Mouse (Mus musculus) erythroblast, embryonic 14.5 days (primary cell): ENCODE results near the gene Gm12394. TPM values are rescaled to one million over a fixed set of nuclear protein-coding genes. Genes with fewer than 3 reads are reported as not detected.
"Not testable (repeated sequence)": the region's sequence is repeated elsewhere in the genome, so short reads cannot be mapped to it uniquely, and the experiment has no call there.

Source experiments
- H3K27me3 ChIP-seq: 2 replicates; pipeline ENCODE4 v1.6.1; 2012; ENCODE audit warnings: inconsistent platforms; ENCODE audit not compliant: control insufficient read depth
- H3K36me3 ChIP-seq: 2 replicates; pipeline ENCODE4 v1.6.1; 2012; ENCODE audit warnings: mild to moderate bottlenecking, inconsistent platforms; ENCODE audit not compliant: control insufficient read depth
- H3K4me1 ChIP-seq: 2 replicates; pipeline ENCODE4 v1.6.1; 2012; ENCODE audit warnings: inconsistent platforms; ENCODE audit not compliant: control insufficient read depth
- H3K4me3 ChIP-seq: replicated peaks from 2 replicates; pipeline ENCODE3; 2012; ENCODE audit warnings: moderate library complexity, mild to moderate bottlenecking, inconsistent platforms
- H3K9me3 ChIP-seq: 2 replicates; pipeline ENCODE4 v1.6.1; 2012; ENCODE audit warnings: low read length, inconsistent platforms, mixed read lengths; ENCODE audit not compliant: control insufficient read depth
- GATA1 ChIP-seq: IDR thresholded peaks from 2 replicates; pipeline ENCODE4 v1.6.1; 2012; ENCODE audit warnings: low read length, inconsistent platforms, mixed read lengths
- TAL1 ChIP-seq: IDR thresholded peaks from 3 replicates; pipeline ENCODE4 v1.6.1; 2012; ENCODE audit warnings: low read length, inconsistent platforms, mixed read lengths
- polyA plus RNA-seq: library from polyadenylated mRNA; stranded (reverse); fragments of >175 nt; gene quantifications from 2 replicates; pipeline ENCODE4 v1.2.3, GENCODE M21; 2012

The Gm12394 gene
- not detected in 2 replicates for polyA plus RNA-seq

DNA sequence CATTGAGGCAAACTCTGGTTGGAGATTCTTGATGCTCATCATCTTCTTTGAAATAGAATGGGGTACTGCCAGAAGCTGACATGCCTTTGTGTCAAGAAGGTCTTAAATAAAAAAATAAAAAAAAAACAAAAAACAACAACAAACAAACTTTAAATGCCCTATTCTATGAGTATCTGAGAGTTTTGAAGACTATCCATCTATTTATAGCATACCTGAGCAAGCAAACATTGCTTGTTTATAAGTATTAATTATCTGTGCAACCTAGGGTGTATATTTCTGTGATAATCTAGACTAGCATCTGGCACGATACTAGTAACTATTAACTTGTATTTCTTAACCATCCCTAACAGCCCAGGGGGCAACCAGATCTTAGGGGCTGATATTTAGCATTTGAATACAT is at the start of gene Gm12394:
Gm12394 (minus strand) TSS at position 101 of the 400 bp plus-strand sequence.
- H3K9me3 ChIP-seq, H3K4me1 ChIP-seq, H3K27me3 ChIP-seq, H3K36me3 ChIP-seq, H3K4me3 ChIP-seq: not testable (repeated sequence)

DNA sequence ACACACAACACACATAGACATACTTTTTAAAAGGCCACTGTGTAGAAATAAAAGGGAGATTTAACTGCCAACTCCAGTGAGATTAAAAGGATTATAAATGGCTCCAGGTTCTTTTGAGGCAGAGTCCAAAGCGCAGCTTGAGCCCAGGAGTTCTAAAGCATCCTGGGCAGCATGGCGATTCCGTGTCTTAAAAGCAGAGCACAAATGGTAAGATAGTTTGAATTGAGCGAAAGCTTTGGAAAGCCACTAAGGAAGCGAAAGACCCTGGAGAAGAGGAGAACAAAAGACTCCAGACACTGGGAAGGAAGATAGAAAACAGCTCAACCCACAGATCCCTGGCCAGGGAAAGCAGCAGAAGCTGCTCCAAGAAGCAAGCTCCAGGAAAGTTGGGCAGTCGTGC is 48.4 kb upstream of the Gm12394 start:
- Histone ChIP-seq H3K36me3 (no peaks in the 10 kb centered on the region), H3K27me3 (no peaks in the 10 kb centered on the region), H3K4me1 (no peaks in the 10 kb centered on the region), H3K4me3 (no peak overlapping the region), H3K9me3 (no peaks in the 10 kb centered on the region)
- TF ChIP-seq TAL1 (no peak), GATA1 (no peak)

DNA sequence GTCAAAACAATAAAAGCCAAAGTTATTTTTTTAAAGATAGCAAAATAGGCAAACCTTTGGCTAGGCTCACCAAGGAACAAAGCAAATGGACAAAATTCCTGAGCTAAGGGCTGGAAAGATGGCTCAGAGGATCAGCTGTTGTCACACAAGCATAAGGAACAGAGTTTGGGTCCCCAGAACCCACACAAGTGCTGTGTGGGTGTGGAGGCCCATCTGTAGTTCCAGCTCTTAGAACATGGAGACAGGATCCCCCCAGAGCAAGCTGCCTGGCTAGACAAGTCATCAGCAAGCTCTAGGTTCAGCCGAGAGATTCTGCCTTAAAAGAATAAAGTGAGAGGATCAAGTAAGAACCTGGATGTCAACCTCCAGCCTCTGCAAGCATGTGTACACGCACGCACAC is 48.0 kb upstream of the Gm12394 start:
- Histone ChIP-seq H3K4me1 (no peaks in the 10 kb centered on the region), H3K27me3 (no peaks in the 10 kb centered on the region), H3K9me3 (no peaks in the 10 kb centered on the region), H3K4me3 (no peak overlapping the region), H3K36me3 (no peaks in the 10 kb centered on the region)
- TF ChIP-seq GATA1, result no peak
- TF ChIP-seq TAL1, result no peak

DNA sequence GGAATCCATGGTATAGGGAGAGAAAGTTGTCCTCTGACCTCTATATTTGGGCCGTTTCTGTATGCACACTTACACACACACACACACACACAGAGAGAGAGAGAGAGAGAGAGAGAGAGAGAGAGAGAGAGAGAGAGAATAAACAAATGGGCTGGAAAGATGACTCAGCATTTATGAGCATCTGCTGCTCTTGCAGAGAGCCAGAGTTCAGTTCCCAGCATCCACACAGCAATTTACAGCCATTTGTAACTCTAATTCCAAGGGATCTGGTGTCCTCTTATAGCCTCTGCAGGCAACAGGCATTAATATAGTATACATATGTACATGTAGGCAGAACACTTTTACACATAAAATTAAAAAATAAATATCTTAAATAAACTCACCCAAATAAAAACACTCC is 47.4 kb upstream of the Gm12394 start:
- no peak overlapping the region for H3K4me3 ChIP-seq
- TF ChIP-seq TAL1 (no peak), GATA1 (no peak)
- H3K9me3 ChIP-seq, result no peaks in the 10 kb centered on the region
- H3K4me1 ChIP-seq, result no peaks in the 10 kb centered on the region
- no peaks in the 10 kb centered on the region for H3K36me3 ChIP-seq
- no peaks in the 10 kb centered on the region for H3K27me3 ChIP-seq

DNA sequence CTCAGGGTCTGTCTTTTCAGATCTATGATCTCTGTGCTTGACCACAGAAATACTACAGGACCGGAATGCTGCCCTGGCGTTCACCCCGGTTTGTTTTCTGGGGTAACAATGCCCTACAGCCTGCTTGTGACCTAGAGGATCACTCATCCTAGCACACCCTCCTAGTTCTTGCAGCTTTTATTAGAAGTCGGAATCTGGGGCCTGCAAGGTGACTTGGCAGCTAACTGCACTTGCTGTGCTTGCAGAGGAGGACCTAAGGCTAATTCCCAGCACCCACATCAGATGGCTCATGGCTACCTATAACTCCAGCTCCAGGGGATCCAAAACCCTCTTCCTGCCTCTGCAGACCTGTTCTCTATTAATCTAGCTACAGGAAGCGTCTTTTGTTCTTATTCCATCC is 46.2 kb upstream of the Gm12394 start:
- H3K9me3 ChIP-seq, result no peaks in the 10 kb centered on the region
- TF ChIP-seq TAL1 (no peak), GATA1 (no peak)
- no peaks in the 10 kb centered on the region for H3K27me3 ChIP-seq
- H3K4me3 ChIP-seq, result no peak overlapping the region
- no peaks in the 10 kb centered on the region for H3K4me1 ChIP-seq
- H3K36me3 ChIP-seq, result no peaks in the 10 kb centered on the region

DNA sequence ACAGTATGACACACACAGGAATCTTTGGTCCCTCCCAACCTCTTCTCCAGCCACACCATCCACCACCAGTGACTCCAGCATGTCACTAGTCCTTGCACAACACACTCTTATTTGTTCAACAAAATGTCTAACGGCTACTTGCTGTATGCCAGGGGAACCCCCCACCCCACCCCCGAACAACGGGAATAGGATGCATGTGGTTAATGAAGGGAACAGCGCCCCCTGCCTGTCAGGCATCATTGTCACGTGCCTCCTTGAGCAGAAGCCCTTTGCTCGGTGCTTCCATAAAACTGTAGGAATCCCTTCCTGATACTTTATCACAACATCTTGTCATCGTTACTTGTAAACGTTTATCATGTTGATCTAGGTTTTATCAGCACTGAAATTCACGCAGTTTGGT is 45.6 kb upstream of the Gm12394 start:
- Histone ChIP-seq H3K27me3 (no peaks in the 10 kb centered on the region), H3K4me1 (no peaks in the 10 kb centered on the region)
- TF ChIP-seq GATA1 (no peak), TAL1 (no peak)

DNA sequence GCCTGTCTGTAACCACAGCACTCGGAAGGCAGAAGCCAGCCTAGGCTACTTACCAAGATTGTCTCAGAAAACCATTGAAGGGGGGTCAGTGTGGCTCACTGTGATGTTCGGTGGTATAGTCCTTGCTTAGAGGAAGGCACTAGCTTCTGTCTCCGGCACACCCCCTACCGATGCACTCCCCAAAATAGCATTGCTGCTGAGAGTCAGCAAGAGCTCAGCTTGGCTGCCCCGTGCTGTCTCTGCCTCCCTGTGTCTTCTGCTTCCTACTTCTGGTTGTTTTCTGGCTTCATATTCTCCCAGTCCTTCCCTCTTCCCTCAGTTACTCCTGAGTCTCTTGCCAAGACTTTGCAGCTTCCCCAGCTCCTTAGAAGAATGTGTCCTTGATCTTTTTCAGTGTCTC is 44.3 kb upstream of the Gm12394 start:
- Histone ChIP-seq H3K27me3 (no peaks in the 10 kb centered on the region), H3K9me3 (no peaks in the 10 kb centered on the region), H3K36me3 (no peaks in the 10 kb centered on the region), H3K4me1 (no peaks in the 10 kb centered on the region), H3K4me3 (no peak overlapping the region)
- TF ChIP-seq GATA1 (no peak), TAL1 (no peak)

More for the DNA sequence above, 45.6 kb upstream of the Gm12394 start:
- no peaks in the 10 kb centered on the region for H3K36me3 ChIP-seq
- no peak overlapping the region for H3K4me3 ChIP-seq
- no peaks in the 10 kb centered on the region for H3K9me3 ChIP-seq

DNA sequence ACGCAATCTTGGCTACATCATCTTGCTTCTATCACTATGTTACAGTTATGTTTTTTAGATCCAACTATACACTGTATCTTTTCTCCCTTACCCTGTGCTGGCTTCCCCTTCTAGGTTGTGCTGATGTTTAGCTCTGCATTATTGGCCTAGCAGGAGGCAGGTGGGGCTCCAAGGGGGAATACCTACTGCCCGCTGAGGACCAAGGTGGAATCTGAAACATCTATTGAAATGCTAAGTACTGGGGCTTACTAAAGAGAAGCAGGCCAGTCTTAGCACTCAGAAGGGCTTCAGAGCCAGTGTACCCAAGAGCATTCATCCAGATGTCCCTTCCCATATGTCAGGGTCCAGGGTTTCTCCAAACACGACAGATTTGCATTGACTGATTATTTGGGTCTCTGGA is 42.3 kb upstream of the Gm12394 start:
- TF ChIP-seq GATA1, result no peak
- no peak for TF ChIP-seq TAL1
- no peaks in the 10 kb centered on the region for H3K27me3 ChIP-seq
- no peaks in the 10 kb centered on the region for H3K9me3 ChIP-seq
- H3K4me1 ChIP-seq, result no peaks in the 10 kb centered on the region
- H3K4me3 ChIP-seq, result no peak overlapping the region
- H3K36me3 ChIP-seq, result no peaks in the 10 kb centered on the region

DNA sequence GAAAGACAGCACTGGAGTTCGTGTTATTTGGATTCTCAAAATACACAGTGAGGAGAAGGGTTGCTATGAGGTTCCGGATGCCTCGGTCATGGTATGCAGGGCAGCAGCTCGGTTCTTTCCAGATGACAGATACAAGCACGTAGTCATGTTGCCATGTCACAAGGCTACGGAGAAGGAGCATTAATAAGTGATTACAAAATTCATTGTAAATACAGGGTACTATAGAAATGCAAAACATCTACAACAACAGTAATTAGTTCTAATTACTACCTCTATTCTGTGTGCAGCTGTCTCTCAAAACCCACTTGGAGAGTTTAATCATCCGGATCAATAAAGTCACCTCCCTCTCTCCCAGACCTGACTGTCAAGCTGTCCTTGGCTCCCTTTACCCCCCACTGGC is 38.5 kb upstream of the Gm12394 start:
- TF ChIP-seq TAL1 (no peak), GATA1 (no peak)

DNA sequence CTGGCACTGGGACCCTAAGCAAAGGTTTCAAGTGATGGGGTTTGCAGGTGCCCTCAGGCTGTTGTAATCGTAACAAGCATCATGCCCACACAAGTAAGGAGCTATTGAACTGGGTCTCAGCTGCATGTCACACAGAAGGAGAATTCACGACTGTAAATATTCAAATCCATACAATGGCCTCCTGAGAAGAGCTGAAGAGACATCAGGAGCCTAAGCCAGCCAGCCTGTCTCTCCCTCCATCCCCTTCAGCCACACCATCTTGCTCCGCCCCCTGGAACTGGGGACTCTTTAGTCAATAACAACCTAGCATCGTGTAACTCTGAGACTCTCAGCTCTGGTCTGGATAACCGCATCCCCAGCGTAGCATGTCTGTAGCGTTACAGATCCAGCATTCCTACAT is 34.6 kb upstream of the Gm12394 start:
- Histone ChIP-seq H3K4me3 (no peak overlapping the region), H3K4me1 (no peaks in the 10 kb centered on the region), H3K9me3 (no peaks in the 10 kb centered on the region), H3K36me3 (no peaks in the 10 kb centered on the region), H3K27me3 (peaks cover 2% of the 10 kb centered on the region; the same call in 1 of the 2 replicates)
- no peak for TF ChIP-seq TAL1
- TF ChIP-seq GATA1, result no peak

More for the DNA sequence above, 38.5 kb upstream of the Gm12394 start:
- H3K4me1 ChIP-seq, result no peaks in the 10 kb centered on the region
- H3K9me3 ChIP-seq, result no peaks in the 10 kb centered on the region
- H3K4me3 ChIP-seq, result no peak overlapping the region
- peaks cover under 1% of the 10 kb centered on the region; the same call in 1 of the 2 replicates for H3K27me3 ChIP-seq
- no peaks in the 10 kb centered on the region for H3K36me3 ChIP-seq
